Mouse (Mus musculus) liver, embryonic 14.5 days (tissue): ENCODE data around the gene Ttpal. TPM values are rescaled to one million over a fixed set of nuclear protein-coding genes. Genes with fewer than 3 reads are reported as not detected.

ENCODE experiments used
- ATAC-seq: fragments of 200-750 bp; cut with Nextera tagmentation; 2 replicates; pipeline ENCODE4 v1.8.0; 2017; ENCODE audit warnings: moderate number of reproducible peaks, mild to moderate bottlenecking, moderate library complexity; ENCODE audit not compliant: insufficient read depth
- DNase-seq, 3 experiments: peaks; one replicate each; pipeline ENCODE4 v3.0.0-alpha.2; 2012 to 2013; ENCODE audit warnings: low read depth in 3 of 3, low spot score in 3 of 3
- H3K27ac ChIP-seq: fragments of 300-500 bp; sonication (generic); 2 replicates; pipeline ENCODE4 v1.5.1; 2014; ENCODE audit warnings: moderate library complexity, mild to moderate bottlenecking, control low read depth, inconsistent platforms
- H3K27me3 ChIP-seq: fragments of 300-500 bp; sonication (generic); 2 replicates; pipeline ENCODE4 v1.6.1; 2014; ENCODE audit warnings: mild to moderate bottlenecking, low read length, moderate library complexity; ENCODE audit not compliant: control insufficient read depth, insufficient read depth
- H3K36me3 ChIP-seq: fragments of 300-500 bp; sonication (generic); replicated peaks from 2 replicates; pipeline ENCODE4 v1.6.1; 2014; ENCODE audit warnings: low read depth; ENCODE audit not compliant: control insufficient read depth, insufficient read depth
- H3K4me1 ChIP-seq, 2 experiments: fragments of 200-500 bp in 1 of 2; fragments of 300-500 bp in 1 of 2; sonication (generic) in 1 of 2; replicated peaks; 2 replicates each; pipeline ENCODE4 v1.6.1; 2012 to 2014; ENCODE audit warnings: antibody characterized with exemption in 1 of 2, inconsistent platforms in 1 of 2, low read length in 1 of 2; ENCODE audit not compliant: control insufficient read depth in 2 of 2, insufficient read depth in 2 of 2
- H3K4me2 ChIP-seq: fragments of 300-500 bp; sonication (generic); 2 replicates; pipeline ENCODE4 v1.6.1; 2014; ENCODE audit warnings: low read depth, mild to moderate bottlenecking, control low read depth, moderate library complexity
- H3K4me3 ChIP-seq, 2 experiments: fragments of 200-500 bp in 1 of 2; fragments of 300-500 bp in 1 of 2; sonication (generic) in 1 of 2; 2 replicates each; pipeline ENCODE4 v1.5.1; 2012 to 2014; ENCODE audit warnings: low read depth in 2 of 2, low read length in 2 of 2, mild to moderate bottlenecking in 2 of 2, control low read depth in 1 of 2, inconsistent platforms in 1 of 2, moderate library complexity in 1 of 2; ENCODE audit not compliant: insufficient read depth in 1 of 2
- H3K9ac ChIP-seq: fragments of 300-500 bp; sonication (generic); replicated peaks from 2 replicates; pipeline ENCODE4 v1.6.1; 2014; ENCODE audit warnings: mild to moderate bottlenecking, control low read depth, moderate library complexity
- H3K9me3 ChIP-seq: fragments of 300-500 bp; sonication (generic); 2 replicates; pipeline ENCODE4 v1.6.1; 2016; ENCODE audit warnings: low read length, mixed read lengths; ENCODE audit not compliant: control insufficient read depth
- CTCF ChIP-seq: IDR thresholded peaks from 2 replicates; pipeline ENCODE4 v1.5.1; 2016; ENCODE audit warnings: antibody characterized with exemption, low read depth, control low read depth
- EP300 ChIP-seq: IDR thresholded peaks from 2 replicates; pipeline ENCODE4 v1.6.1; 2016; ENCODE audit warnings: antibody characterized with exemption, low read depth
- WGBS: fragments of 180-500 bp; shearing (Covaris S2); extraction: QIAGEN DNeasy Blood & Tissue Kit; methylation state at CpG from one replicate; pipeline ENCODE4 v1.1.7; 2014; ENCODE audit not compliant: insufficient replicate concordance; 5-methylcytosine and 5-hydroxymethylcytosine counted together
- polyA plus RNA-seq, 2 experiments: library from polyadenylated mRNA; depleted of rRNA in 1 of 2; stranded (reverse) in 1 of 2; unstranded in 1 of 2; fragments of >200 nt; fragmentation: Nextera tagmentation in 1 of 2; extraction: Ambion mirVana in 1 of 2; gene quantifications; 2 replicates each; pipeline versions ENCODE4 v1.2.1 to v1.2.3; 2012 to 2014

Gene Ttpal
- polyA plus RNA-seq, 2 experiments: 5.3 to 10.0 TPM

DNA sequence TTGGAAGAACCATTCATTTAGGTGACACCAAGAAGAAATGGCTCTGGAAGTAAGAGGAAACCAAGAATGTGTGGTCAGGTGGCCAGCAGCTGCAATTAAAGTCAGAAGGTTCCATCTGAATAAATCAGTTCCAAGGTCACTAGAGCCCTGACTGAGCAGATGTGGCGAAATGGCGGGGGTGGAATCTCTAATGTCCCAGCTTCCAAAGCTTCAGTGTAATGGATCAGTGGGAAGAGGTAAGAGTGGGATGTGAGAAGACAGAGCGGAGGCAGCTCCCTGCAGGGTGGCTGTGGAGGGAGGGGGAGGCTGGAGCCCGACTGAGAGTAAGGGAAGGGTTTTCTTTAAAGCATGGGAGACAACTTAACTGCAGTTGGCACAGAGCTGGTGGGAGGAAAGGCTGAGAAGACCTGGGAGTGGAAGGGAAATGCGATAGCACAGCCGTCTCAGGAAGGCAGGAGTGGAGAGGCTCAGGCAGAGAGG is 59.3 kb downstream of the Ttpal start:
- ATAC-seq (no peak), DNase-seq (no peak)
- Histone ChIP-seq H3K27me3 (no peaks in the 10 kb centered on the region), H3K4me3 (no peak overlapping the region), H3K9me3 (no peaks in the 10 kb centered on the region), H3K27ac (no peak overlapping the region), H3K4me1 (peaks cover 19 to 35% of the 10 kb centered on the region in 2 experiments), H3K9ac (no peak overlapping the region), H3K36me3 (peaks cover 6% of the 10 kb centered on the region; the same call in 1 of the 2 replicates), H3K4me2 (no peak overlapping the region)
- TF ChIP-seq EP300: no peak
- TF ChIP-seq CTCF: no peak
- 68% methylated on average over 6 of the region's 6 CpGs for WGBS

DNA sequence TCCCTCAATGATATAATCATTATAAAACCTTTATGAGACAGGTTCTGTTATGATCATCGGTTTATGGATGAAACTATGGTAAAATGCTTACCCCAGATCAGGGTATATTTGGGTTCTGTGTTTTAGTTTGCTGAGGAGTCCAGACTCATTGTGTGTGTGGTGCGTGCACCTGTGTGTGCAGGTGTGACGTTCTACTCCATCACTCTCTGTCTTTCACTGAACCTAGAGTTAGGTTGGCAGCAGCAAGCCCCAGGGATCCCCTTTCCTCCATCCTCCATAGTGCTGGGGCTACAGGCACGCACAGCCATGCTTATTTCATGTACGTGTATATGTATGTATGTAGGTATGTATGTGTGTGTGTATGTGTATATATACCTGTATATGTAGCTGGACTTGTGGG is 60.0 kb downstream of the Ttpal start:
- Histone ChIP-seq H3K9me3 (no peaks in the 10 kb centered on the region), H3K4me2 (no peak overlapping the region), H3K27ac (no peak overlapping the region), H3K27me3 (no peaks in the 10 kb centered on the region), H3K4me3 (no peak overlapping the region), H3K9ac (no peak overlapping the region), H3K36me3 (peaks cover 6% of the 10 kb centered on the region; the same call in 1 of the 2 replicates), H3K4me1 (peaks cover 19 to 35% of the 10 kb centered on the region in 2 experiments)
- WGBS: 85% methylated on average over 5 of the region's 5 CpGs
- TF ChIP-seq EP300 (no peak), CTCF (no peak)
- no peak for ATAC-seq
- no peak for DNase-seq

DNA sequence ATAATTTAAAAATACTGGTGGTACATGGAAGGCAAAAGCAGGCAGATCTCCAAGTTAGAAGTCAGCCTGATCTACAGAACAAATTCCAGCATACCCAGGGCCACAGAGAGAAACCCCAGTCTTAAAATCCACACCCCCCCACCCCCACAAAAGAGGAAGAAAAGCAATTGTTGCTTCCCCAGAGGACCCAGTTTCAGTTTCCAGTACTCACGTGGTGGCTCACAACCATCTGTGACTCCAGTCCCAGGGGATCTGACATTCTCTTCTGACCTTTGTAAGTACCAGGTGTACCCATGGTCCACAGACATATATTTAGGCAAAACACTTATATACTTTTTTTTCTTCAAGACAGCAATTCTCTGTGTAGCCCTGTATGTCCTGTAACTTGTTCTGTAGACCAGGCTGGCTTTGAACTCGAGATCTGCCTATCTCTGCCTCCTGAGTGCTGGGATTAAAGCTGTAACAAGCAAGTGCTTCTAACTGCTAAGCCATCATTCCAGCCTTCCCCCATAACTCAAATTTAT is 60.6 kb downstream of the Ttpal start:
- ATAC-seq: no peak
- peaks cover 6% of the 10 kb centered on the region; the same call in 1 of the 2 replicates for H3K36me3 ChIP-seq
- no peaks in the 10 kb centered on the region for H3K9me3 ChIP-seq
- TF ChIP-seq CTCF: no peak
- TF ChIP-seq EP300: no peak
- H3K27me3 ChIP-seq: no peaks in the 10 kb centered on the region
- H3K4me3 ChIP-seq: no peak overlapping the region
- no peak for DNase-seq
- H3K9ac ChIP-seq: no peak overlapping the region
- H3K4me1 ChIP-seq: peaks cover 18 to 35% of the 10 kb centered on the region in 2 experiments
- 54% methylated on average over 2 of the region's 2 CpGs for WGBS
- no peak overlapping the region for H3K27ac ChIP-seq
- H3K4me2 ChIP-seq: no peak overlapping the region

DNA sequence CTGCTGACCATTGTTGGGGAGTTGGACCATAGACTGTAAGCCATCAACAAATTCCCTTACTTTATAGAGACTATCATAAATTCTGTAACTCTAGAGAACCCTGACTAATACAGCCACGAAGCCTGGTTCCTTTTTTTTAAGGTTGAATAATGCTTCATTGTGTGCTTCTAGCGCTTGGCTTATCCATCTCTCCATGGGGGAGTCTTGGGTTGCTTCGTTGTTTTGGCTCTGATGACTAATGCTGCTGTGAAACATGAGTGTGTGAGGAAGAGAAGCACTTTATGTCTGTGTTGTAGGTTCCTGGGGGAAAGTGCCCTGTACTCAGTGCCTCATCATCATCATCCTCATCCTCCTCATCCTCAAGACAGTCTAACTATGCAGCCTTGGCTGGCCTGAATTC is 61.8 kb downstream of the Ttpal start:
- no peak for ATAC-seq
- no peak for TF ChIP-seq CTCF
- no peak for TF ChIP-seq EP300
- WGBS: 62% methylated on average over 3 of the region's 3 CpGs
- no peak overlapping the region for H3K4me2 ChIP-seq
- H3K9ac ChIP-seq: no peak overlapping the region
- H3K4me1 ChIP-seq: peaks cover 15 to 36% of the 10 kb centered on the region in 2 experiments
- no peak overlapping the region for H3K27ac ChIP-seq
- no peaks in the 10 kb centered on the region for H3K27me3 ChIP-seq
- no peak overlapping the region for H3K4me3 ChIP-seq
- no peak for DNase-seq
- peaks cover 6% of the 10 kb centered on the region; the same call in 1 of the 2 replicates for H3K36me3 ChIP-seq
- no peaks in the 10 kb centered on the region for H3K9me3 ChIP-seq

DNA sequence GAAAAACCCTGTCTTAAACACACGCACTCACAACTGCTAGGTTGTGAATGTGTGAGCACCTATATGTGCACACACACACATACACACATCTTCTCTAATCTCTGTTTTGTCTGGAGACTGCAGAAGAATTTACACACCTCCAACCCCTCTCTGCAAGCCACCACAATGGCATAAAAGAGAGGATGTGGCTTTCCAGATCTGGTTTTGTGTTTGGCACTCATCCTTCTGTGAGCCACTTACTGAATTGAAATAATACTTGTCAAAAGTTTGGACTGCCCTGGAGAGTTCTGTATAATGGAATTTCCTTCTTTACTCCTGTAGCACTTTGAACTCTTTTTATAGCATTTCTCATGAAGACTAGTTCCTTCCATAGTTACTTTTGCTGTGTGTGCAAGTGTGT is 64.9 kb downstream of the Ttpal start:
- Histone ChIP-seq H3K9me3 (no peaks in the 10 kb centered on the region), H3K27me3 (no peaks in the 10 kb centered on the region), H3K27ac (no peak overlapping the region), H3K4me3 (no peak overlapping the region), H3K36me3 (peaks cover 6% of the 10 kb centered on the region; the same call in 1 of the 2 replicates), H3K4me1 (peaks cover 0 to 11% of the 10 kb centered on the region in 2 experiments; a peak in 3 of 4 replicates), H3K4me2 (no peak overlapping the region), H3K9ac (no peak overlapping the region)
- no peak for DNase-seq
- TF ChIP-seq CTCF (no peak), EP300 (no peak)
- ATAC-seq: no peak
- WGBS: 77% methylated on average over 1 of the region's 1 CpGs

Other genes starting within 250 kb of the Ttpal start
- gene Jph2, start 204.3 kb upstream of the Ttpal start, polyA plus RNA-seq (2012; rRNA removed): 0.07 and 0.10 TPM in 2 replicates
- gene Jph2, start 204.3 kb upstream of the Ttpal start, polyA plus RNA-seq (2014; fragmentation: Nextera tagmentation; extraction: Ambion mirVana): 0.03 TPM in 1 of 2 replicates, not detected in the other
- 10.1 and 12.8 TPM in 2 replicates for gene Oser1, start 177.6 kb upstream of the Ttpal start, polyA plus RNA-seq (2012; rRNA removed)
- 31.3 and 34.6 TPM in 2 replicates for gene Oser1, start 177.6 kb upstream of the Ttpal start, polyA plus RNA-seq (2014; fragmentation: Nextera tagmentation; extraction: Ambion mirVana)
- 0.03 and 0.18 TPM in 2 replicates for gene Gdap1l1, start 163.8 kb upstream of the Ttpal start, polyA plus RNA-seq (2012; rRNA removed)
- gene Gdap1l1, start 163.8 kb upstream of the Ttpal start, polyA plus RNA-seq (2014; fragmentation: Nextera tagmentation; extraction: Ambion mirVana): 0.11 TPM in 1 of 2 replicates, not detected in the other
- gene Fitm2, start 129.7 kb upstream of the Ttpal start, polyA plus RNA-seq (2012; rRNA removed): 1.8 and 1.9 TPM in 2 replicates
- gene Fitm2, start 129.7 kb upstream of the Ttpal start, polyA plus RNA-seq (2014; fragmentation: Nextera tagmentation; extraction: Ambion mirVana): 3.0 and 3.1 TPM in 2 replicates
- gene R3hdml, start 110.0 kb upstream of the Ttpal start, polyA plus RNA-seq (2012; rRNA removed): not detected in 2 replicates
- not detected in 2 replicates for gene R3hdml, start 110.0 kb upstream of the Ttpal start, polyA plus RNA-seq (2014; fragmentation: Nextera tagmentation; extraction: Ambion mirVana)
- gene Hnf4a, start 95.5 kb upstream of the Ttpal start, polyA plus RNA-seq (2012; rRNA removed): 22.9 and 23.2 TPM in 2 replicates
- 10.6 and 11.6 TPM in 2 replicates for gene Hnf4a, start 95.5 kb upstream of the Ttpal start, polyA plus RNA-seq (2014; fragmentation: Nextera tagmentation; extraction: Ambion mirVana)
- gene Serinc3, start 42.8 kb downstream of the Ttpal start, polyA plus RNA-seq (2012; rRNA removed): 225 and 257 TPM in 2 replicates
- gene Serinc3, start 42.8 kb downstream of the Ttpal start, polyA plus RNA-seq (2014; fragmentation: Nextera tagmentation; extraction: Ambion mirVana): 165 TPM in 2 replicates
- 50.9 and 52.3 TPM in 2 replicates for gene Pkig, start 56.1 kb downstream of the Ttpal start, polyA plus RNA-seq (2012; rRNA removed)
- gene Pkig, start 56.1 kb downstream of the Ttpal start, polyA plus RNA-seq (2014; fragmentation: Nextera tagmentation; extraction: Ambion mirVana): 99.0 and 107 TPM in 2 replicates
- gene Ada, start 147.9 kb downstream of the Ttpal start, polyA plus RNA-seq (2012; rRNA removed): 1.7 and 2.9 TPM in 2 replicates
- 3.8 and 4.1 TPM in 2 replicates for gene Ada, start 147.9 kb downstream of the Ttpal start, polyA plus RNA-seq (2014; fragmentation: Nextera tagmentation; extraction: Ambion mirVana)
- gene Ccn5, start 218.5 kb downstream of the Ttpal start, polyA plus RNA-seq (2012; rRNA removed): not detected in 2 replicates
- 0.11 TPM in 1 of 2 replicates, not detected in the other for gene Ccn5, start 218.5 kb downstream of the Ttpal start, polyA plus RNA-seq (2014; fragmentation: Nextera tagmentation; extraction: Ambion mirVana)